Mouse (Mus musculus): ENCODE data around the gene Gm8246.
"Not testable (repeated sequence)": the region's sequence is repeated elsewhere in the genome, so short reads cannot be mapped to it uniquely, and the experiment has no call there.

Gm8246 gene

DNA sequence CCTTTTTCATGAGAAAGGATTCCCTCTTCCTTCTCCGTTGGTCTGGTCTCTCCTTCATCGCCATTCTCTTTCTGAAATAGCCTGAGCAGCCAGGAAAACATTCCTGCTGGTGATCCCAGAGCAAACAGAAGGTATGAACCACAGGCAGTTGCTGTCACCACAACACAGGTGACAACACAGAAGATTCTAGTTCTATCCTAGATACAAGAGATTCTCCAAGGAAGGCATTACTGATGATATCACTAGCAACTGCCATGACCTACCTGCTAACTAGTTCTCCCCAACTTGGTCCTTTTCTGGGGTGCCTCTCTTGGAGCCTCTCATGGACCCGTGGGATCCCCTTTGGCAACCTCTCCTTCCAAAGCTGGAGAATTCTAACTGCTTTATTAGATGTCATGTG, at the start of gene Gm8246:
TSS of gene Gm8246 (minus strand) at position 101 of the 400 bp plus-strand sequence.
- DNase-seq, result not testable (repeated sequence)

DNA sequence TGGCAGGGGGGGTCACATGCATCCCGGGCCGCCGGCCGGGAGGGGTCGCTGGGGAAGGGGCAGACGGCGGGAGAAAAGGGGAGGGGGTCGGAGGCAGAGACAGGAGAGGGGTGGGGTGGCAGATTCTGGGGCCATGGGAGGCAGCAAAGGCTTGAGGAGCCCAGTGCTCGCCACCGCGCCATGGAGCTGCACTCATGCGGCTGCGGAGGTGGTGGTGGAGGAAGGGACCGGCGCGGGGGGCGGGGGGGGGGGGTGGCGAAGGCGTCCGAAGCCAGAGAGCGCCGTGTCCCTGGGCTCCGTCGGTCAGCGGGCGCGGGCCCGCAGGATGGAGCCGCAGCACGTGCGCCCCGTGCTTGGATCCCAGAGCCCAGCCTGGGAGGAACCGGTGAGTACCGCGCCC, 23.7 kb upstream of the Gm8246 start, which contains the start of gene Gm3488:
TSS of gene Gm3488 (plus strand) at position 301 of the 400 bp plus-strand sequence.
- not testable (repeated sequence) for DNase-seq

DNA sequence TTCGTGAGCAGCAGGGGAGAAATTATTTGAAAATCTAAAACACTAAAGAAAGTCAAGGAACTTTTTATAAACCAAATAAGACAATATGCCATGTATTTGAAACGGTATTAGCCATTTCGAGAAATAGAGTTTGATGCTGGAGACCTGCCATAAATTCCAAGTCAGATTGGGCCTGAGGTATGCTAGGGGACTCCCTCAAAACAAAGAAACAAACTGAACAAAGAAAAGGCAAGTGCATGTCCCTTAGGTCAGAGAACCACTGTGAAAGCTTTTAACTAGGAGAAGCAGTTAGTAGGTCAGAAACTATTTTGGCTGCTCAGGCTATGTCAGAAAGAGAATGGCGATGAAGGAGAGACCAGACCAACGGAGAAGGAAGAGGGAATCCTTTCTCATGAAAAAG, 6.3 kb upstream of the Gm8246 start, which contains the start of gene Gm3187:
TSS of gene Gm3187 (plus strand) at position 301 of the 400 bp plus-strand sequence.
- DNase-seq, result not testable (repeated sequence)

DNA sequence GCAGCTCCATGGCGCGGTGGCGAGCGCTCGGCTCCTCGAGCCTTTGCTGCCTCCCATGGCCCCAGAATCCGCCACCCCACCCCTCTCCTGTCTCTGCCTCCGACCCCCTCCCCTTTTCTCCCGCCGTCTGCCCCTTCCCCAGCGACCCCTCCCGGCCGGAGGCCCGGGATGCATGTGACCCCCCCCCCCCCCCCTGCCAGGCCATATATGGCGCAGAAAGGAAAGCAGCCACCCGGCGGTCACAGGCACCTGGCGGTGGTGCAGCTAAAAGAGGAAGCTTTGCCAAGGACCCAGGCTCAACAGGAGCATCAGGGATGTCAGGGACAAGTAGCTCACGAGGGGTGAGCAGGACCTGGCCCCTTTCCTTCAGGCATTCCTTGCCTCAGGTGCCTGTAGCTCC, 17.2 kb downstream of the Gm8246 start:
- DNase-seq, result not testable (repeated sequence)

DNA sequence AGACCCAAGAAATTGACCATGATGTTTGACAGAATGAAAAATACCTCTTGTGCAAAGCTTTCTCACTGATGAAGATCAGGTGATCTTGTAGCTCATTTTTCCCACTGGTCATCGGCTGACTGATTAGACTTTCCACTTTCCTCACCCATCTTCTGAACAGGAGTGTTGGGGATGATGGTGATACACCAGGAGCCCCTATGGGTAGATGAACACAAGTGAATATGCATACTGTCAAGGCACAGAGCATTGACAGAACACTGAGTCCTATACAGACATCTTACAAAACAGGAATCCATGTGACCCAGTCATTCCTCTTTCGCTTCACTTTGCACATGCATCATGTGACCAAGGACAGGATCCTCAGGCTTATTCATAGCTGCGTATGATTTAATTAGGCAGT, 22.3 kb downstream of the Gm8246 start, which contains the start of gene Gm3194:
TSS of gene Gm3194 (minus strand) at position 101 of the 400 bp plus-strand sequence.
- DNase-seq, result not testable (repeated sequence)

Data from B cell, adult 2 months (primary cell).